Mouse (Mus musculus): ENCODE results near the gene Casc3. TPM values are rescaled to one million over a fixed set of nuclear protein-coding genes. Genes with fewer than 3 reads are reported as not detected.

Gene Casc3
- polyA plus RNA-seq, 1 experiment from 2014 or later, result 12.4 TPM

GRCm38 (mm10) chr11:98870791-98871190, 66.1 kb downstream of the Casc3 start:
- Histone ChIP-seq H3K4me3 (ENCODE audit: low read depth, low read length) (no peak overlapping the region), H3K9me3 (ENCODE audit: control insufficient read depth, low read length) (no peaks in the 10 kb centered on the region), H3K36me3 (ENCODE audit: control insufficient read depth, insufficient read depth, low read length) (peaks cover 8% of the 10 kb centered on the region), H3K4me1 (replicated peaks; ENCODE audit: control insufficient read depth, insufficient read depth) (no peaks in the 10 kb centered on the region), H3K9ac (ENCODE audit: low read length) (no peak overlapping the region), H3K27ac (replicated peaks) (peak overlapping the region; percentile 77), H3K27me3 (ENCODE audit: control insufficient read depth, insufficient read depth, low read length) (no peaks in the 10 kb centered on the region), H3K4me2 (replicated peaks; ENCODE audit: low read depth) (no peak overlapping the region)
- DNase-seq (ENCODE audit: low spot score), result peak; percentile 66
- peak; percentile 80 for ATAC-seq (ENCODE audit: low FRiP score, low TSS enrichment)
- 63% methylated on average over 5 of the region's 5 CpGs for WGBS
- no peak for TF ChIP-seq CTCF (IDR thresholded peaks at IDR 0.05; ENCODE audit: low read depth)
- no peak for TF ChIP-seq EP300 (optimal IDR thresholded peaks at IDR 0.05)

GRCm38 (mm10) chr11:98871416-98871815, 66.7 kb downstream of the Casc3 start:
- Histone ChIP-seq H3K4me2 (replicated peaks; ENCODE audit: low read depth) (no peak overlapping the region), H3K36me3 (ENCODE audit: control insufficient read depth, insufficient read depth, low read length) (peaks cover 8% of the 10 kb centered on the region), H3K27ac (replicated peaks) (peak overlapping the region; percentile 77), H3K27me3 (ENCODE audit: control insufficient read depth, insufficient read depth, low read length) (no peaks in the 10 kb centered on the region), H3K4me1 (replicated peaks; ENCODE audit: control insufficient read depth, insufficient read depth) (no peaks in the 10 kb centered on the region), H3K9me3 (ENCODE audit: control insufficient read depth, low read length) (no peaks in the 10 kb centered on the region), H3K9ac (ENCODE audit: low read length) (peak overlapping the region; percentile 38; the same call in 1 of the 2 replicates), H3K4me3 (ENCODE audit: low read depth, low read length) (no peak overlapping the region)
- DNase-seq (ENCODE audit: low spot score), result peak; percentile 14
- no peak for TF ChIP-seq CTCF (IDR thresholded peaks at IDR 0.05; ENCODE audit: low read depth)
- no peak for TF ChIP-seq EP300 (optimal IDR thresholded peaks at IDR 0.05)
- no peak for ATAC-seq (ENCODE audit: low FRiP score, low TSS enrichment)
- 72% methylated on average over 4 of the region's 4 CpGs for WGBS

DNA sequence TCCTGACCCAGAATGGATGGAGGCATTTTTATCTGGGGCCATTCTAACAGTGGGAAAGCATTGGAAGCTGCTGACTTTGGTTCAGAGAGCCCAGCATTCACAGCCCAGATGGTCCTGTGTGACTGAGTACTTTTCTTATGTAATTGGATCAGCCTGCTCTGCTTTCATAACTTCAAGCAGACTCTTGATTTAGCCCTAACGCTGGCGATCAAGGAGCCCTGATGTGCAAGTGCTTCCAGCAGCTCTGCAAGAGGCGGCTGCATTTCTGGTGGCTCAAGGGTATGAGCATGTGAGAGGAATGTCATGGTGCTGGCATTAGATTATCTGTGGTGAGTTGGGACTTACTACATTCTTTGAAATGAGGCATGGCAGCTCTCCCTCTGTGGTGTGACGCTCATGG, 67.3 kb downstream of the Casc3 start:
- Histone ChIP-seq H3K27me3 (ENCODE audit: control insufficient read depth, insufficient read depth, low read length) (no peaks in the 10 kb centered on the region), H3K4me3 (ENCODE audit: low read depth, low read length) (no peak overlapping the region), H3K9ac (ENCODE audit: low read length) (no peak overlapping the region), H3K27ac (replicated peaks) (peak overlapping the region; percentile 53; the same call in 1 of the 2 replicates), H3K36me3 (ENCODE audit: control insufficient read depth, insufficient read depth, low read length) (peaks cover 8% of the 10 kb centered on the region), H3K4me1 (replicated peaks; ENCODE audit: control insufficient read depth, insufficient read depth) (no peaks in the 10 kb centered on the region), H3K9me3 (ENCODE audit: control insufficient read depth, low read length) (no peaks in the 10 kb centered on the region), H3K4me2 (replicated peaks; ENCODE audit: low read depth) (no peak overlapping the region)
- no peak for ATAC-seq (ENCODE audit: low FRiP score, low TSS enrichment)
- TF ChIP-seq CTCF (IDR thresholded peaks at IDR 0.05; ENCODE audit: low read depth) (no peak), EP300 (optimal IDR thresholded peaks at IDR 0.05) (no peak)
- DNase-seq (ENCODE audit: low spot score), result peak; percentile 12
- 76% methylated on average over 4 of the region's 4 CpGs for WGBS

- TF ChIP-seq EP300 (optimal IDR thresholded peaks at IDR 0.05) (no peak), CTCF (IDR thresholded peaks at IDR 0.05; ENCODE audit: low read depth) (no peak)
- no peak overlapping the region for H3K9ac ChIP-seq (ENCODE audit: low read length)
- peaks cover 4% of the 10 kb centered on the region; the same call in 1 of the 2 replicates for H3K36me3 ChIP-seq (ENCODE audit: control insufficient read depth, insufficient read depth, low read length)
- ATAC-seq (ENCODE audit: low FRiP score, low TSS enrichment) (peak; percentile 91), DNase-seq (ENCODE audit: low spot score) (peak; percentile 90)
- no peaks in the 10 kb centered on the region for H3K4me1 ChIP-seq (replicated peaks; ENCODE audit: control insufficient read depth, insufficient read depth)
- no peaks in the 10 kb centered on the region for H3K27me3 ChIP-seq (ENCODE audit: control insufficient read depth, insufficient read depth, low read length)
- H3K4me2 ChIP-seq (replicated peaks; ENCODE audit: low read depth), result no peak overlapping the region
- no peak overlapping the region for H3K4me3 ChIP-seq (ENCODE audit: low read depth, low read length)
- 61% methylated on average over 9 of the region's 9 CpGs for WGBS
- H3K27ac ChIP-seq (replicated peaks), result peak overlapping the region; percentile 30; the same call in 1 of the 2 replicates
- no peaks in the 10 kb centered on the region for H3K9me3 ChIP-seq (ENCODE audit: control insufficient read depth, low read length)
Observed at GRCm38 (mm10) chr11:98873900-98874299, 69.2 kb downstream of the Casc3 start.

DNA sequence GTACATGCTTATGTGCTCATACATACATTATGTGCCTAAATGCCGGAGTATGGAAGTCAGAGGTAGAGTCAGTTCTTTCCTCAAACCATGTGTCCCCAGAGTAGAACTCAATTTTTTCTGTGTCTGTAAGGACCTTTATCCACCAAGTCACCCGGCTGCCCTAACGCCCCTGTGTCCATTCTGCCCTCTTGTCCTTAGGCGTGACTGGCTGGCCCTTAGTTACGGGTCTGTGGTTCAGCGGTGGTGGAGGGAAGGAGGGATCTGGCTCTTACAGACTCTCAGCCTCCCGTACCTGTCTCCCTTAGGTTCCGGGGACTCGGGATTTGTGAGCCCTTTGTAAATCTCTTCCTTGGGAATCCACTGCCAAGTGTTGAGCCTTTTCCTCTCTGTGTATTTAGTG, 72.3 kb downstream of the Casc3 start:
- H3K4me3 ChIP-seq (ENCODE audit: low read depth, low read length), result no peak overlapping the region
- 78% methylated on average over 9 of the region's 9 CpGs for WGBS
- H3K36me3 ChIP-seq (ENCODE audit: control insufficient read depth, insufficient read depth, low read length), result no peaks in the 10 kb centered on the region
- H3K9ac ChIP-seq (ENCODE audit: low read length), result no peak overlapping the region
- H3K27me3 ChIP-seq (ENCODE audit: control insufficient read depth, insufficient read depth, low read length), result no peaks in the 10 kb centered on the region
- peak; percentile 21 for DNase-seq (ENCODE audit: low spot score)
- no peak for ATAC-seq (ENCODE audit: low FRiP score, low TSS enrichment)
- no peak overlapping the region for H3K4me2 ChIP-seq (replicated peaks; ENCODE audit: low read depth)
- H3K27ac ChIP-seq (replicated peaks), result no peak overlapping the region
- no peaks in the 10 kb centered on the region for H3K4me1 ChIP-seq (replicated peaks; ENCODE audit: control insufficient read depth, insufficient read depth)
- H3K9me3 ChIP-seq (ENCODE audit: control insufficient read depth, low read length), result no peaks in the 10 kb centered on the region
- TF ChIP-seq EP300 (optimal IDR thresholded peaks at IDR 0.05), result no peak
- TF ChIP-seq CTCF (IDR thresholded peaks at IDR 0.05; ENCODE audit: low read depth), result no peak

Other genes with a start within 250 kb of the Casc3 start
- 31.1 TPM in 2 replicates for gene Ormdl3, start 217.5 kb upstream of the Casc3 start, polyA plus RNA-seq (2015; fragmentation: Nextera tagmentation; extraction: Ambion mirVana)
- not detected in 2 replicates for gene Lrrc3c, start 206.6 kb upstream of the Casc3 start, polyA plus RNA-seq (2015; fragmentation: Nextera tagmentation; extraction: Ambion mirVana)
- gene Gm12355, start 179.2 kb upstream of the Casc3 start, polyA plus RNA-seq (2015; fragmentation: Nextera tagmentation; extraction: Ambion mirVana), result 0.81 and 0.82 TPM in 2 replicates
- gene Gsdma3, start 178.5 kb upstream of the Casc3 start, polyA plus RNA-seq (2015; fragmentation: Nextera tagmentation; extraction: Ambion mirVana), result not detected in 2 replicates
- gene Gsdma2, start 158.1 kb upstream of the Casc3 start, polyA plus RNA-seq (2015; fragmentation: Nextera tagmentation; extraction: Ambion mirVana), result 81.0 and 91.9 TPM in 2 replicates
- 79.6 and 83.7 TPM in 2 replicates for gene Gsdma, start 140.6 kb upstream of the Casc3 start, polyA plus RNA-seq (2015; fragmentation: Nextera tagmentation; extraction: Ambion mirVana)
- gene Psmd3, start 122.4 kb upstream of the Casc3 start, polyA plus RNA-seq (2015; fragmentation: Nextera tagmentation; extraction: Ambion mirVana), result 120 and 122 TPM in 2 replicates
- 0.08 and 0.11 TPM in 2 replicates for gene Csf3, start 103.6 kb upstream of the Casc3 start, polyA plus RNA-seq (2015; fragmentation: Nextera tagmentation; extraction: Ambion mirVana)
- gene Med24, start 75.5 kb upstream of the Casc3 start, polyA plus RNA-seq (2015; fragmentation: Nextera tagmentation; extraction: Ambion mirVana), result 16.5 and 18.7 TPM in 2 replicates
- gene Thra, start 64.3 kb upstream of the Casc3 start, polyA plus RNA-seq (2015; fragmentation: Nextera tagmentation; extraction: Ambion mirVana), result 24.0 and 24.5 TPM in 2 replicates
- 7.5 and 7.9 TPM in 2 replicates for gene Nr1d1, start 29.6 kb upstream of the Casc3 start, polyA plus RNA-seq (2015; fragmentation: Nextera tagmentation; extraction: Ambion mirVana)
- 11.3 and 13.8 TPM in 2 replicates for gene Msl1, start 9.4 kb upstream of the Casc3 start, polyA plus RNA-seq (2015; fragmentation: Nextera tagmentation; extraction: Ambion mirVana)
- 6.9 and 7.7 TPM in 2 replicates for gene Rapgefl1, start 31.9 kb downstream of the Casc3 start, polyA plus RNA-seq (2015; fragmentation: Nextera tagmentation; extraction: Ambion mirVana)
- 4.9 and 5.3 TPM in 2 replicates for gene Wipf2, start 58.7 kb downstream of the Casc3 start, polyA plus RNA-seq (2015; fragmentation: Nextera tagmentation; extraction: Ambion mirVana)
- 6.6 and 7.0 TPM in 2 replicates for gene Cdc6, start 102.9 kb downstream of the Casc3 start, polyA plus RNA-seq (2015; fragmentation: Nextera tagmentation; extraction: Ambion mirVana)
- gene Rara, start 122.9 kb downstream of the Casc3 start, polyA plus RNA-seq (2015; fragmentation: Nextera tagmentation; extraction: Ambion mirVana), result 20.1 and 25.9 TPM in 2 replicates
- 1.9 and 2.1 TPM in 2 replicates for gene Gjd3, start 178.1 kb downstream of the Casc3 start, polyA plus RNA-seq (2015; fragmentation: Nextera tagmentation; extraction: Ambion mirVana)
- 31.6 and 44.5 TPM in 2 replicates for gene Top2a, start 219.3 kb downstream of the Casc3 start, polyA plus RNA-seq (2015; fragmentation: Nextera tagmentation; extraction: Ambion mirVana)
- 228 and 244 TPM in 2 replicates for gene Igfbp4, start 236.3 kb downstream of the Casc3 start, polyA plus RNA-seq (2015; fragmentation: Nextera tagmentation; extraction: Ambion mirVana)